Mouse (Mus musculus): ENCODE measurements around the gene Gcnt1.

- TF ChIP-seq CTCF (IDR thresholded peaks at IDR 0.05; ENCODE audit: borderline replicate concordance, insufficient read depth, low read depth, low read length) (no peak), POLR2A (IDR thresholded peaks at IDR 0.05; ENCODE audit: borderline replicate concordance, insufficient read depth, low read length) (no peak)
These were observed 49.5 kb downstream of the Gcnt1 start for GRCm38 (mm10) chr19:17323006-17323688.
